Mouse (Mus musculus): ENCODE results near the gene Thy1.

Gene Thy1

GRCm38 (mm10) chr9:44033957-44034727 is 9.0 kb upstream of the Thy1 start:
- no peak for DNase-seq (ENCODE audit: low read depth in 1 of 2, low spot score in 2 of 2)

GRCm38 (mm10) chr9:44037106-44037505 is 6.1 kb upstream of the Thy1 start:
- no peak for DNase-seq (ENCODE audit: low read depth in 1 of 2, low spot score in 2 of 2)

GRCm38 (mm10) chr9:44041511-44042395 is 1.4 kb upstream of the Thy1 start:
- no peak for DNase-seq (ENCODE audit: low read depth in 1 of 2, low spot score in 2 of 2)

- DNase-seq (ENCODE audit: low read depth in 1 of 2, low spot score in 2 of 2): no peak
These were observed 846 bp upstream of the Thy1 start for GRCm38 (mm10) chr9:44042396-44042680.

- DNase-seq (ENCODE audit: low read depth in 1 of 2, low spot score in 2 of 2): peak in 1 of 2 experiments; percentile 4
These were observed 683 bp downstream of the Thy1 start for GRCm38 (mm10) chr9:44043708-44044425.

- DNase-seq (ENCODE audit: low read depth in 1 of 2, low spot score in 2 of 2): no peak
These were observed 1.4 kb downstream of the Thy1 start for GRCm38 (mm10) chr9:44044426-44045157.

- DNase-seq (ENCODE audit: low read depth in 1 of 2, low spot score in 2 of 2): no peak
These were observed 2.1 kb downstream of the Thy1 start for GRCm38 (mm10) chr9:44045158-44045883.

- no peak for DNase-seq (ENCODE audit: low read depth in 1 of 2, low spot score in 2 of 2)
These were observed 2.7 kb downstream of the Thy1 start for GRCm38 (mm10) chr9:44045884-44046272.

- no peak for DNase-seq (ENCODE audit: low read depth in 1 of 2, low spot score in 2 of 2)
These were observed 3.2 kb downstream of the Thy1 start for GRCm38 (mm10) chr9:44046426-44046825.

GRCm38 (mm10) chr9:44047071-44047470 is 3.9 kb downstream of the Thy1 start:
- DNase-seq (ENCODE audit: low read depth in 1 of 2, low spot score in 2 of 2): no peak

GRCm38 (mm10) chr9:44047571-44048490 is 4.6 kb downstream of the Thy1 start:
- DNase-seq (ENCODE audit: low read depth in 1 of 2, low spot score in 2 of 2): no peak

GRCm38 (mm10) chr9:44048541-44049380 is 5.6 kb downstream of the Thy1 start:
- no peak for DNase-seq (ENCODE audit: low read depth in 1 of 2, low spot score in 2 of 2)

- no peak for DNase-seq (ENCODE audit: low read depth in 1 of 2, low spot score in 2 of 2)
These were observed 6.4 kb downstream of the Thy1 start for GRCm38 (mm10) chr9:44049381-44050165.

GRCm38 (mm10) chr9:44052855-44053254 is 9.7 kb downstream of the Thy1 start:
- no peak for DNase-seq (ENCODE audit: low read depth in 1 of 2, low spot score in 2 of 2)

GRCm38 (mm10) chr9:44053936-44054335 is 10.8 kb downstream of the Thy1 start:
- no peak for DNase-seq (ENCODE audit: low read depth in 1 of 2, low spot score in 2 of 2)

GRCm38 (mm10) chr9:44058606-44059005 is 15.4 kb downstream of the Thy1 start:
- no peak for DNase-seq (ENCODE audit: low read depth in 1 of 2, low spot score in 2 of 2)

GRCm38 (mm10) chr9:44065177-44065576 is 22.0 kb downstream of the Thy1 start:
- DNase-seq (ENCODE audit: low read depth in 1 of 2, low spot score in 2 of 2): no peak

- DNase-seq (ENCODE audit: low read depth in 1 of 2, low spot score in 2 of 2): peak; percentile 99 to 100
These were observed 23.6 kb downstream of the Thy1 start, which contains the start of gene Usp2 for GRCm38 (mm10) chr9:44066785-44067225. TSS of gene Usp2 (plus strand) at chr9:44067021.

Data from monocyte, adult 2 months (primary cell).